8 mouse cellular contexts compared by ENCODE assay signal in genomic region chr13:56678188-56678787, GRCm38 (mm10). TPM values are rescaled to one million over a fixed set of nuclear protein-coding genes. Genes with fewer than 3 reads are reported as not detected.
DNase-seq lines count a peak whose midpoint lies in the region; ATAC-seq and TF ChIP-seq lines count a peak whose summit lies in the region.

No protein-coding gene starts in this region.

- ATAC-seq in hindbrain, postnatal 0 days: peak; percentile 83
- ATAC-seq in lung, postnatal 0 days: peak; percentile 56

- TF ChIP-seq EP300 in lung, postnatal 0 days (IDR thresholded peaks at IDR 0.05): no peak

- no peak for TF ChIP-seq CTCF in hindbrain, postnatal 0 days (IDR thresholded peaks at IDR 0.05; ENCODE audit: low read depth)
- TF ChIP-seq CTCF in lung, postnatal 0 days (IDR thresholded peaks at IDR 0.05): no peak

- H3K36me3 ChIP-seq in hindbrain, postnatal 0 days (ENCODE audit: insufficient read depth, low read length): no peaks in the 10 kb centered on the region
- no peaks in the 10 kb centered on the region for H3K36me3 ChIP-seq in lung, postnatal 0 days (ENCODE audit: insufficient read depth, low read length)

- peaks cover 18% of the 10 kb centered on the region for H3K4me1 ChIP-seq in hindbrain, postnatal 0 days (ENCODE audit: insufficient read depth, low read length)
- H3K4me1 ChIP-seq in lung, postnatal 0 days (ENCODE audit: insufficient read depth, low read depth, low read length): peaks cover 17% of the 10 kb centered on the region

- no peaks in the 10 kb centered on the region for H3K9me3 ChIP-seq in hindbrain, postnatal 0 days (ENCODE audit: low read length)
- H3K9me3 ChIP-seq in lung, postnatal 0 days (ENCODE audit: low read length): no peaks in the 10 kb centered on the region

- intact Hi-C loops in left cerebral cortex, postnatal 14 days (cut with DNase I): no loop called here

- peak overlapping the region; percentile 32; the same call in 1 of the 2 replicates for H3K27ac ChIP-seq in hindbrain, postnatal 0 days
- peak overlapping the region; percentile 76 for H3K27ac ChIP-seq in lung, postnatal 0 days (ENCODE audit: low read length)

- no peak overlapping the region for H3K4me2 ChIP-seq in hindbrain, postnatal 0 days (ENCODE audit: low read depth, low read length)
- H3K4me2 ChIP-seq in lung, postnatal 0 days (replicated peaks; ENCODE audit: low read depth, low read length): no peak overlapping the region

- peak; percentile 72 for DNase-seq in adipocyte (ENCODE audit: low spot score)
- peak; percentile 72 to 80 for DNase-seq in adrenal gland, postnatal 36 days
- DNase-seq in hindbrain, postnatal 0 days (ENCODE audit: low spot score): peak; percentile 63
- DNase-seq in lung, postnatal 0 days (ENCODE audit: low spot score): peak; percentile 75
- DNase-seq in B cell, adult 2 months: no peak
- no peak for DNase-seq in layer of hippocampus, adult 11-12 months (ENCODE audit: low spot score)
- DNase-seq in left cerebral cortex, postnatal 14 days (ENCODE audit: low spot score in 2 of 2): no peak
- DNase-seq in layer of hippocampus, postnatal 14 days (ENCODE audit: low spot score in 2 of 2): no peak

- H3K27me3 ChIP-seq in hindbrain, postnatal 0 days (ENCODE audit: insufficient read depth, low read length): no peaks in the 10 kb centered on the region; the same call in 1 of the 2 replicates
- H3K27me3 ChIP-seq in lung, postnatal 0 days (replicated peaks; ENCODE audit: insufficient read depth, low read length): no peaks in the 10 kb centered on the region

- no peak overlapping the region for H3K9ac ChIP-seq in hindbrain, postnatal 0 days (replicated peaks; ENCODE audit: low read length)
- no peak overlapping the region for H3K9ac ChIP-seq in lung, postnatal 0 days (replicated peaks; ENCODE audit: low read depth)

- 13% methylated on average over 10 of the region's 10 CpGs for WGBS in hindbrain, postnatal 0 days
- 15% methylated on average over 10 of the region's 10 CpGs for WGBS in lung, postnatal 0 days

- H3K4me3 ChIP-seq in hindbrain, postnatal 0 days (ENCODE audit: low read length): no peak overlapping the region
- no peak overlapping the region for H3K4me3 ChIP-seq in lung, postnatal 0 days (ENCODE audit: low read depth, low read length)

RNA-seq across cellular contexts. Expression of gene Smad5, which starts 24.5 kb away (rescaled TPM):
- total RNA-seq in adrenal gland, postnatal 36 days (2021): 10 to 100 TPM; 57.2 to 59.9 TPM
- total RNA-seq in hindbrain, postnatal 0 days (2014; rRNA removed): 39.5 and 40.5 TPM in 2 replicates
- polyA plus RNA-seq in hindbrain, postnatal 0 days (2015; fragmentation: Nextera tagmentation; extraction: Ambion mirVana): 14.2 and 17.7 TPM in 2 replicates
- polyA plus RNA-seq in lung, postnatal 0 days (2015; fragmentation: Nextera tagmentation; extraction: Ambion mirVana): 16.6 and 16.9 TPM in 2 replicates
- total RNA-seq in left cerebral cortex, postnatal 14 days (2021): 10 to 100 TPM; 21.3 to 21.5 TPM
- 10 to 100 TPM; 26.5 to 28.7 TPM for total RNA-seq in layer of hippocampus, postnatal 14 days (2021)

Comparison
In these comparisons a context has a peak if more than half of its experiments do, and no peak if none do; other contexts are left out.
1. DNase-seq: peak in adipocyte (single experiment), adrenal gland, postnatal 36 days (2 of 2), hindbrain, postnatal 0 days (single experiment) and lung, postnatal 0 days (single experiment); none in B cell, adult 2 months (0 of 2), layer of hippocampus, adult 11-12 months (single experiment), left cerebral cortex, postnatal 14 days (0 of 2) and layer of hippocampus, postnatal 14 days (0 of 2).